Mouse (Mus musculus) G1E (cell line): ENCODE measurements around the gene Xntrpc. TPM values are rescaled to one million over a fixed set of nuclear protein-coding genes. Genes with fewer than 3 reads are reported as not detected.
"Not testable (repeated sequence)": the region's sequence is repeated elsewhere in the genome, so short reads cannot be mapped to it uniquely, and the experiment has no call there.

Source experiments
- ATAC-seq: 2 replicates; pipeline ENCODE4 v1.8.0; 2016; ENCODE audit warnings: mild to moderate bottlenecking; ENCODE audit not compliant: insufficient number of reproducible peaks, poor library complexity, low FRiP score, severe bottlenecking; ENCODE audit errors: extremely low read depth
- DNase-seq: peaks from one replicate; pipeline ENCODE4 v3.0.0; 2012; ENCODE audit warnings: low spot score
- H3K27me3 ChIP-seq: 2 replicates; pipeline ENCODE4 v1.6.1; 2012; ENCODE audit warnings: mild to moderate bottlenecking, low read length, inconsistent platforms; ENCODE audit not compliant: insufficient read depth
- H3K36me3 ChIP-seq: replicated peaks from 2 replicates; pipeline ENCODE3; 2012; ENCODE audit warnings: mild to moderate bottlenecking, inconsistent platforms
- H3K4me1 ChIP-seq: 2 replicates; pipeline ENCODE4 v1.6.1; 2012; ENCODE audit warnings: low read depth, low read length, inconsistent platforms, mixed read lengths; ENCODE audit not compliant: insufficient read depth
- H3K4me3 ChIP-seq: 2 replicates; pipeline ENCODE4 v1.5.1; 2012; ENCODE audit warnings: low read depth, mild to moderate bottlenecking, inconsistent platforms, low read length, moderate library complexity, mixed read lengths
- H3K9me3 ChIP-seq: replicated peaks from 2 replicates; pipeline ENCODE4 v1.6.1; 2012; ENCODE audit warnings: inconsistent platforms
- CTCF ChIP-seq: IDR thresholded peaks from 2 replicates; pipeline ENCODE4 v1.5.1; 2012; ENCODE audit warnings: low read depth, low read length, inconsistent platforms, mixed read lengths
- GATA1 ChIP-seq: IDR thresholded peaks from 2 replicates; pipeline ENCODE4 v1.6.1; 2012; ENCODE audit warnings: borderline replicate concordance, low read length, inconsistent platforms, mixed read lengths
- GATA2 ChIP-seq: IDR thresholded peaks from 2 replicates; pipeline ENCODE4 v1.6.1; 2012; ENCODE audit warnings: low read depth, low read length, inconsistent platforms, borderline replicate concordance
- POLR2AphosphoS5 ChIP-seq: IDR thresholded peaks from 2 replicates; pipeline ENCODE4 v1.6.1; 2012; ENCODE audit warnings: low read depth, low read length, inconsistent platforms; ENCODE audit not compliant: insufficient replicate concordance
- TAL1 ChIP-seq: conservative IDR thresholded peaks from 2 replicates; pipeline ENCODE4 v1.6.1; 2012; ENCODE audit warnings: low read depth, low read length, inconsistent platforms, mixed read lengths
- polyA plus RNA-seq: library from polyadenylated mRNA; stranded (reverse); fragments of >175 nt; gene quantifications from 2 replicates; pipeline ENCODE4 v1.2.3, GENCODE M21; 2012
- total RNA-seq, 2 experiments: library from RNA; stranded (forward) in 1 of 2; stranded (reverse) in 1 of 2; fragments of 200-1000 nt in 1 of 2; fragments of >200 nt in 1 of 2; fragmentation: Nextera tagmentation in 1 of 2; gene quantifications; 2 replicates each; pipeline ENCODE4 v1.2.3; 2014 to 2017

The Xntrpc gene
- total and polyA plus RNA-seq, 3 experiments, result 0.21 to 1.4 (median 0.44) TPM

GRCm38 (mm10) chr7:102023821-102024220 is 41.7 kb upstream of the Xntrpc start:
- DNase-seq, result no peak
- TF ChIP-seq GATA2, result no peak
- no peak for TF ChIP-seq POLR2AphosphoS5
- TF ChIP-seq CTCF, result no peak
- TF ChIP-seq TAL1, result no peak
- TF ChIP-seq GATA1, result no peak
- Histone ChIP-seq H3K9me3 (no peaks in the 10 kb centered on the region), H3K4me1 (peaks cover 7% of the 10 kb centered on the region), H3K36me3 (peaks cover 76% of the 10 kb centered on the region), H3K4me3 (no peak overlapping the region), H3K27me3 (no peaks in the 10 kb centered on the region)
- ATAC-seq, result no peak

- TF ChIP-seq POLR2AphosphoS5 (no peak), TAL1 (no peak), GATA2 (no peak), CTCF (no peak), GATA1 (no peak)
- Histone ChIP-seq H3K27me3 (no peaks in the 10 kb centered on the region), H3K36me3 (peaks cover 70% of the 10 kb centered on the region), H3K4me3 (no peak overlapping the region), H3K9me3 (no peaks in the 10 kb centered on the region), H3K4me1 (peaks cover 7% of the 10 kb centered on the region)
- DNase-seq, result no peak
- peak; percentile 45; the same call in 1 of the 2 replicates for ATAC-seq
Measured at GRCm38 (mm10) chr7:102025187-102026119, 40.1 kb upstream of the Xntrpc start.

- H3K27me3 ChIP-seq, result no peaks in the 10 kb centered on the region
- no peak for DNase-seq
- 0 out of 2 replicates have a peak, but pooled peaks cover 2% of the 10 kb centered on the region for H3K9me3 ChIP-seq
- TF ChIP-seq GATA1 (no peak), TAL1 (no peak), CTCF (no peak), POLR2AphosphoS5 (no peak), GATA2 (no peak)
- no peaks in the 10 kb centered on the region for H3K4me1 ChIP-seq
- no peak for ATAC-seq
- no peak overlapping the region for H3K4me3 ChIP-seq
- H3K36me3 ChIP-seq, result peaks cover 95% of the 10 kb centered on the region
Measured at GRCm38 (mm10) chr7:102034904-102035303, 30.6 kb upstream of the Xntrpc start.

- no peak overlapping the region for H3K4me3 ChIP-seq
- no peaks in the 10 kb centered on the region for H3K4me1 ChIP-seq
- ATAC-seq, result no peak
- DNase-seq, result no peak
- H3K9me3 ChIP-seq, result 0 out of 2 replicates have a peak, but pooled peaks cover 2% of the 10 kb centered on the region
- H3K27me3 ChIP-seq, result no peaks in the 10 kb centered on the region
- TF ChIP-seq POLR2AphosphoS5 (no peak), TAL1 (no peak), CTCF (no peak), GATA1 (no peak), GATA2 (no peak)
- H3K36me3 ChIP-seq, result peaks cover 97% of the 10 kb centered on the region
Measured at GRCm38 (mm10) chr7:102035534-102035933, 30.0 kb upstream of the Xntrpc start.

GRCm38 (mm10) chr7:102037318-102037717 is 28.2 kb upstream of the Xntrpc start:
- ATAC-seq, result no peak
- TF ChIP-seq CTCF (no peak), TAL1 (no peak), GATA1 (no peak), POLR2AphosphoS5 (no peak), GATA2 (no peak)
- H3K9me3 ChIP-seq, result 0 out of 2 replicates have a peak, but pooled peaks cover 2% of the 10 kb centered on the region
- H3K27me3 ChIP-seq, result no peaks in the 10 kb centered on the region
- no peak overlapping the region for H3K4me3 ChIP-seq
- no peak for DNase-seq
- H3K36me3 ChIP-seq, result peaks cover 91% of the 10 kb centered on the region
- no peaks in the 10 kb centered on the region for H3K4me1 ChIP-seq

- no peak for DNase-seq
- 0 out of 2 replicates have a peak, but pooled peaks cover 2% of the 10 kb centered on the region for H3K9me3 ChIP-seq
- ATAC-seq, result no peak
- TF ChIP-seq GATA2 (no peak), POLR2AphosphoS5 (no peak), TAL1 (no peak), GATA1 (no peak), CTCF (no peak)
- H3K4me3 ChIP-seq, result no peak overlapping the region
- peaks cover 61% of the 10 kb centered on the region for H3K36me3 ChIP-seq
- H3K4me1 ChIP-seq, result no peaks in the 10 kb centered on the region
- no peaks in the 10 kb centered on the region for H3K27me3 ChIP-seq
Measured at GRCm38 (mm10) chr7:102042314-102042713, 23.2 kb upstream of the Xntrpc start.

- not testable (repeated sequence) for DNase-seq, H3K27me3 ChIP-seq, H3K4me3 ChIP-seq, H3K9me3 ChIP-seq, H3K4me1 ChIP-seq, ATAC-seq
- peaks cover 32% of the 10 kb centered on the region for H3K36me3 ChIP-seq
Measured at GRCm38 (mm10) chr7:102048524-102048923, 17.0 kb upstream of the Xntrpc start.
